Mouse (Mus musculus) CH12F3 (cell line): ENCODE results near the gene Gipc2.

Experiments used
- in situ Hi-C: fragments of 300-500 bp; cut with MboI; formaldehyde crosslinking; loops from 2 replicates; pipeline ENCODE4 v1.14.3; 2020; ENCODE audit warnings: low sequenced_read_pairs

Gipc2 gene

GRCm38 (mm10) chr3:152100119-152100818, 65.8 kb downstream of the Gipc2 start:
- in situ Hi-C loops = loop anchor here (25.0 kb wide), 1 partner anchor 637 kb away; no protein-coding TSS in a partner anchor

- in situ Hi-C loops = no loop called here
Measured at GRCm38 (mm10) chr3:152095030-152095429, 71.0 kb downstream of the Gipc2 start.

GRCm38 (mm10) chr3:152092385-152093057, 73.5 kb downstream of the Gipc2 start:
- in situ Hi-C loops = no loop called here

GRCm38 (mm10) chr3:152089178-152089577, 76.9 kb downstream of the Gipc2 start:
- in situ Hi-C loops = no loop called here

GRCm38 (mm10) chr3:152081381-152081780, 84.6 kb downstream of the Gipc2 start:
- in situ Hi-C loops = no loop called here

GRCm38 (mm10) chr3:152076088-152076487, 89.9 kb downstream of the Gipc2 start:
- in situ Hi-C loops = no loop called here

GRCm38 (mm10) chr3:152069001-152069400, 97.0 kb downstream of the Gipc2 start:
- in situ Hi-C loops = no loop called here

GRCm38 (mm10) chr3:152068311-152068710, 97.7 kb downstream of the Gipc2 start:
- in situ Hi-C loops = no loop called here

GRCm38 (mm10) chr3:152066696-152067095, 99.3 kb downstream of the Gipc2 start:
- in situ Hi-C loops = no loop called here

GRCm38 (mm10) chr3:152065806-152066205, 100.2 kb downstream of the Gipc2 start:
- in situ Hi-C loops = no loop called here

GRCm38 (mm10) chr3:152064166-152064565, 101.9 kb downstream of the Gipc2 start:
- in situ Hi-C loops = no loop called here

GRCm38 (mm10) chr3:152062806-152063205, 103.2 kb downstream of the Gipc2 start:
- in situ Hi-C loops = no loop called here

GRCm38 (mm10) chr3:152061145-152061544, 104.9 kb downstream of the Gipc2 start:
- in situ Hi-C loops = no loop called here

- in situ Hi-C loops = no loop called here
Measured at GRCm38 (mm10) chr3:152058235-152058634, 107.8 kb downstream of the Gipc2 start.

GRCm38 (mm10) chr3:152054260-152054659, 111.8 kb downstream of the Gipc2 start:
- in situ Hi-C loops = no loop called here

GRCm38 (mm10) chr3:152051959-152052358, 114.1 kb downstream of the Gipc2 start:
- in situ Hi-C loops = no loop called here

GRCm38 (mm10) chr3:152047914-152048313, 118.1 kb downstream of the Gipc2 start:
- in situ Hi-C loops = no loop called here

- in situ Hi-C loops = no loop called here
Measured at GRCm38 (mm10) chr3:152046895-152047294, 119.1 kb downstream of the Gipc2 start.
